Mouse (Mus musculus) heart, adult 9 months (tissue): ENCODE measurements around the gene Cand2.

Source experiments
- DNase-seq, 2 experiments: peaks; one replicate each; pipeline ENCODE4 v3.0.0; 2022; ENCODE audit warnings: low spot score in 2 of 2

The Cand2 gene

DNA sequence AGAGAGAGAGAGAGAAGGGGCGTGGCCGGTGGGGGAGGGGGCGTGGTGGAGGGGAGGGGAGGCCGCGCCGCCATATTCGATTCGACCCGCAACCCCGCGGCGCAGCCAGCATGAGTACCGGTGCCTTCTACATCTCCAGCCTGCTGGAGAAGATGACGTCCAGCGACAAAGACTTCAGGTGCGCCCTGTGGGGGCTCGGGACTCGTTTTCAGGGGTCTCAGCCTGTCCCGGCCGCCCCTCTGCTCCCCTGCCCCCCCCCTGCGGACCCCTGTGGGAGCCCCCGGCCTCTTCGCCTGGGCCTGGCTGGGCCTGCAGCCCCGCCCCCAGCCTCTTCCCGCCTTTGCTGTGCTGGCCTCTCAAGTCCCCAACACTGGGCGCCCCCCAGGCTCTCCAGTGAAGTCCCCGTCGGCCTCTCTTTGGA lies at the start of gene Cand2:
Gene Cand2, plus strand, starts transcription at position 38 of the 421 bp plus-strand sequence.
- DNase-seq: peak in 1 of 2 experiments; percentile 22

- peak in 1 of 2 experiments; percentile 41 for DNase-seq
Observed at GRCm38 (mm10) chr6:115727108-115727507, 47.2 kb upstream of the Cand2 start.

- no peak for DNase-seq
Observed at GRCm38 (mm10) chr6:115727570-115727969, 46.8 kb upstream of the Cand2 start.

DNA sequence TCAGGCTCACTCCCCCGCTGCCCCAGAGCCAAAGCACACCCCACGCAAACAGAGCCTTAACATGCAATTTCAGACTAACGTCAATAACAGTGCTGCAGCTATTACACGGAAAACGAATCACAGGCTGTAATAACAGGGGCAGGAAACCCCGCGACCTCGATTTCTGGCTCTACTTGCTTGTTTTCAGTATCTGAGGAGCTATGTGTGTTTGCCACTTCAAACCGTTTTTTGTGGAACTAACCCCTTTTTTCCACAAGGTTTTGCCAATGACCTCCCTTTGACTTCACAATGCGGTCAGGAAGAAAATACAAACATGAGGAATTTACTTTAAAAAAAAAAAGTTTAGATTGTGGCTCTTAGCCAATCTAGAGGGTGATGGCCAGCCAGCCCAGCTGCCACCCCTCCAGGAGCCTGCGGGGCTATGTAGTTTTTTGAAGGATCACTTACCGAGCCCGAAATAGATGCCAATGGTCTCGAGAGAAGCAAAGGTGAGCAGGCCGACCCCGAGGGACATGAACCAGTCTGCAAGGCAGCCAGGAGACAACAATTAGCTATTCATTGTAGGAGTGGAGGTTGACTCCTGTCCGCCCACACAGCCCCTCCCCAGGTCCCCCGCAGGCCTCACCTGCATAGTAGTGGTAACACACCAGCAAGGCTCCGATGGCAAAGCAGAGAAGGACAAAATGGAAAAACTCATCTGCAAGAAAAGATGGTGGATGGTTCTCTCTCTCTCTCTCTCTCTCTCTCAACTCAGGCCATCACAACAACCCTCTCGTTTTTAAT lies 43.6 kb upstream of the Cand2 start:
- DNase-seq: no peak

DNA sequence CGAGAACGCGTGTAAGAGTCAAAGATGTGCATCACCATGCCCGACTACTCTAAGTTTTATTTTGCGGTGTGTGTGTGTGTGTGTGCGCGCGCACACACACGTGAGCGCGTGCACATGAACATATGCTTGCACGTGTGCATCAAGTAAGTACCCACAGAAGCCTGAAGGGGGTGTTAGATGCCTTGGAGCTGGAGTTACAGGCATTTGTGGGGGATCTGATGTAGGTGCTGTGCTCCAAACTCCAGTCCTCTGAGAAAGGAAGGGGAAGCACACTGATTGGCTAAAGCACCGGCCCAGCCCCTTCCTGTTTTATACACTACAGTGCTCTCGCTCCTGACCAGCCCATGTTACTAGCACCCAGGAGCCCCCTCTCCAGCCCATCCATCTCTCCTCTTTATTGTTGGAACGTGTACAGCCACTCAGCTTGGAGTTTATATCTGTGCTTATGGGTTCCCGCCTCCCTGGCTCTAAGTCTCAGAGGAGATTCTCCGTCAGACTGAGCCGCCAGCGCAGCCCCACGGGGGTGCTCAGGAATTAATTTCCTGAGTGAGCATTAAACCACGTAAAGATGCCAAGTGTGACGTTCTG lies 41.9 kb upstream of the Cand2 start:
- DNase-seq: no peak

DNA sequence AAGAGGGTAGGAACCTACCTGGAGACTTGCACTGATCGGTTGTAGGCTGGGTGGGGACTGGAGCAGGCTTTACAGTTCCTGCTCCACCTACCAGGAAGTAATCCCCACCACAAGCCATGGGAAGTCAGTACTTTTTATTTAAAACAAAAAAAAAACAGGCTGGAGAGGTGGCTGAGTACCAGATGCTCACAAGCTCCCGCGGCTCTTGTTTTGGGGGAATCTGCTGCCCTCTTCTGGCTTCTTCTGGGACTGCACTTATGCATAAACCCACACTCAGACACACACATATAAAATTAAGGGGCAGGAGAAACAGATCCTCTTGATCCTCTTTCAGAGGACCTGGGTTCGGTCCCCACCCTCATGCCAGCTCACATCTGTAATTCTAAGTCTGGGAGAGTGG lies 39.4 kb upstream of the Cand2 start:
- no peak for DNase-seq

DNA sequence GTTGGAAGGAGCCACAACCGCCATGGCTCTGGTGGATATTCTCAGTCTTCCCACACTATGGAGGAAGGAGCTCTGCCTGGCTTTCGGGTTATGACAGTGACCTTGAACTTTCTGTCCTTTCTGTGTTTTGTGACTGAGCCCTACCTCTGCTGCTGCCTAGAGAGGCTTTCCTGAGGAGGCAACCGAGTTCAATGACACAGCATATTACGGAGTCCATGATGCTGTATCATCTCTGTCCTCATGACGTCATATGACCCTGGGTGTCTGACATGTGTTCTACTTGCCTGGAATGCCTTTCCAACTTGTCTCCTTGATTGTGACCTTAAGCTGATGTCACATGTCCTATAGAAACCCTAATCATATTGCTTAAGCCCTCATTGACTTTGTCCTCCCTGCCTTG lies 35.3 kb upstream of the Cand2 start:
- no peak for DNase-seq

DNA sequence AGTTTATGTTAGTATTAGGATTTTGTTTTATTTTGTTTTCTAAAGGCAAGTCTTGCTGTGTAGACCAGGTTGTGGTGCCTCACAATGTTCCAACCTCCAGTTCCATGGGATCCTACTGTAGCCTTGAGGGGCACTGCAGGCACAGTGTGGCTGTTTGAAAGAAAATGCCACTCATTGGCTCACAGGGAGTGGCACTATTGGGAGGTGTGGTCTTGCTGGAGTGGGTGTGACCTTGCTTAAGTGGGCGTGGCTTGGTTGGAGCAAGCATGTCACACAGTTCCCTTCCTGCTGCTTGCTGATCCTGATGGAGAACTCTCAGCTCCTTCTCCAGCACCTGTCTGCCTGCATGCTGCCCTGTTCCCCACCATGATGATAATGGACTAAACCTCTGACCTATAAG lies 30.8 kb upstream of the Cand2 start:
- no peak for DNase-seq

DNA sequence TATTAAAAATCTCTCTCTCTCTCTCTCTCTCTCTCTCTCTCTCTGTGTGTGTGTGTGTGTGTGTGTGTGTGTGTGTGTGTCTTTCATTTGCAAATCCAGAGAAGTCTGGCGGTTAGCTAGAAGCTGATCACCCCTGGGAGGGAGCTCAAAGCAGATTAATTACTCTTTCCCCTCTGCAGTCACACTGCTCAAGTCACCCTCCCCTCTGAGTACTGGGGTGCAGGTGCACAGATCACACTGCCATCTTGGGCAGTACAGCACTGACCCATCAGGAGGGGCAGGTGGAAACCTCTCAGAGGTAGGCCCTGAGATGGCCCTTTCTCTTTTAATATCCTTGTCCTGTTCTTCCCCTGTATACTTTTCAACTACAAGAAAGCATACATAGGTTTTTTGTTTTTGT lies 28.0 kb upstream of the Cand2 start:
- DNase-seq: no peak

- DNase-seq: no peak
Observed at GRCm38 (mm10) chr6:115755536-115755935, 18.8 kb upstream of the Cand2 start.

- no peak for DNase-seq
Observed at GRCm38 (mm10) chr6:115758981-115759435, 15.3 kb upstream of the Cand2 start.

- no peak for DNase-seq
Observed at GRCm38 (mm10) chr6:115759461-115759860, 14.9 kb upstream of the Cand2 start.

DNA sequence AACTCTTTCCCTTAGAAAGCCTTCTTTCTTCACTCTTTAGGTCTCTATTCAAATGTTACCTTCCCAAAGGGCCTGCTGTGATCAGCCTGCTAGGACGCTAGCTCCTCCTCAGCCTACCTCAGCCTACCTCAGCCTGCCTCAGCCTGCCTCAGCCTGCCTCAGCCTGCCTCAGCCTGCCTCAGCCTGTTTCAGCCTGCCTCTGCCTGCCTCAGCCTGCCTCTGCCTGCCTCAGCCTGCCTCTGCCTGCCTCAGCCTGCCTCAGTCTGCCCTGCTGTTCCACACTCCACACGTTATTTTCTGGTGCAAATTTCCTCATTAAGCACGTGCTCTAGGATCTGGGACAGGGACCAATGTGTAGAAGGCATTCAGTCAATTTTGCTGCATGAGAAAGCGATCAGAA lies 14.2 kb upstream of the Cand2 start:
- DNase-seq: no peak

DNA sequence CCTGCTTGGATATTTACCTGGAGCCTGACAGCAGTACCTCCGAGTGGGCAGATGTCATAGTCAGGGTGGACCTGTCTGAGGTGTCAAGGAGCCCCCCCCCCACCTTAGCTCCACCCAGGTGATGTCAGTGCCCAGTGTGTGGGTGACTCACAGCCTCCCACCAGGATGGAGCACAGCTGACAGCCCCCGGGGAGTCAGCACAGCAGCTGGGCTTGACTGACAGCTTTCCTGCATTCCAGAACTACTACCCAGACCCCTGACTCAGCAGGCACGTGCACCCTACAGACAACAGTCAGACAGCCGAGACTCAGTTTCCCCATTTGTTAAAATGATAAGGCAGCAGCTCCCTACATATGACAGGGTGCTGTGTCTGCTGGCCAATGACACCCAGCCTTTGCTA lies 13.4 kb upstream of the Cand2 start:
- no peak for DNase-seq

DNA sequence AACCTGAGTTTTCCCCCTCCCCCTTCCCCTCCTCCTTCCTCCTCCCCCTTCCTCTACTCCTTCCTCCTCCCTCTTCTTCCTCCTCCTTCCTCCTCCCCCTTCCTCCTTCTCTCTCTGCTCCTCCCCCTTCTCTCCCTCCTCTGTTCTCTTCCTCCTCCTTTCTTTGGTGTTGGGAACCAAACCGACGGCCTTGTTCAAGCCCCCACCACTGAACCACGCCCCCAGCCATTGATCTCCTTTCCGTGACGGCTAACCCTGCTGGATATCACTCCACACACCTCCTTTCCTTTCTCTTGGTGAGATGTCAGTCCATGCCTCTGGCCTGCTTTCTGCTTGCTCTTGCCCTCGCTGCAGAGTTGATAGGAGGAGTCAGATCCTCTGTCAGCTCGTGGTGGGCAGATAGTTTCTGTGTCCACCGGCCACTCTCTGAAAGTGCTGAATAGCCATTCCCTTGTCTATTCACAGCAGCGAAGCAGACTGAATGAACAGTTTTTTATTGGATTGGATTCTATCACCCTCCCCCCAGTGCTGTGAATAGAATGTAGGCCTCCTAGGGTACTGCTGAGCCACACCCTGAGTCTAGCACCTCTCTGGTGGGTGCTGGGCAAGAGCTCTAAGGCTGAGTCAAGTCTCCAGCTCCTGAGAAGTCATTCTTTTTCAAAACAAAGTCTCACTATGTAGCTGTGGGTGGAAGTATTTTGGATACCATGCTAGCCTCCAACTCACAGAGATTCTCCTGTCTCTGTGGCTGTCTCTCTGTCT lies 12.2 kb upstream of the Cand2 start, which contains the start of gene Tmem40:
Gene Tmem40, minus strand, starts transcription at position 416 of the 762 bp plus-strand sequence.
- DNase-seq: no peak

GRCm38 (mm10) chr6:115764179-115764578 lies 10.2 kb upstream of the Cand2 start:
- peak; percentile 63 to 75 for DNase-seq

- no peak for DNase-seq
Observed at GRCm38 (mm10) chr6:115767357-115767756, 7.0 kb upstream of the Cand2 start.

- DNase-seq: no peak
Observed at GRCm38 (mm10) chr6:115768207-115768606, 6.1 kb upstream of the Cand2 start.

DNA sequence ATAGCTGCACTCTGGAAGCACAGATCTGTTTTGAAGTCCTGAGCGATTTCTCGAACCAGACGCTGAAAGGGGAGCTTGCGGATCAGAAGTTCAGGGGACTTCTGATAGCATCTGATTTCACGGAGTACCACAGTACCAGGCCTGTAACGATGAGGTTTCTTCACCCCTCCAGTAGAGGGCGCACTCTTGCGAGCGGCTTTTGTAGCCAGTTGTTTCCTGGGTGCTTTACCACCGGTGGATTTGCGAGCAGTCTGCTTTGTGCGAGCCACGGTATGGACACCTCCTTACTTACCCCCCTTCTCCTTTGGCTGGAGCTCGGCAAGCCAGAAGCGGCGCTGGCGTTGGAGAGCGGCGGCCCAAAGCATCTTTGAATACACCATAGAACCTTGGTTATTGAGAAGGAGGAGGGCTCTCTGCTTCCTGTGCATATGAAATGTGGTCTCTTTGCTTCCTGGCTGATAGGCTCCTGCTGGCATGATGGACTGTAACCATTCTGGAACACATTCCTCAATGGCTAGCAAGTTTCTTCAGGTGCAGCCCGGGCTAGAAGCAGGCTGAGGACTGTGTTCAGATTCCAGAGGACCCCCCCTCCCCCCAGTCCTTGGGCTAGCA lies 4.2 kb upstream of the Cand2 start:
- no peak for DNase-seq

- DNase-seq: no peak
Observed at GRCm38 (mm10) chr6:115770852-115771251, 3.5 kb upstream of the Cand2 start.

GRCm38 (mm10) chr6:115772201-115772600 lies 2.1 kb upstream of the Cand2 start:
- DNase-seq: no peak

GRCm38 (mm10) chr6:115772604-115773003 lies 1.7 kb upstream of the Cand2 start:
- no peak for DNase-seq
